Mouse (Mus musculus) kidney, adult 9 months (tissue): ENCODE results near the gene Cog6.

Experiments used
- DNase-seq: peaks from one replicate; pipeline ENCODE4 v3.0.0; 2022

Cog6 gene

GRCm38 (mm10) chr3:53016436-53017340 lies at the start of gene Cog6:
Gene Cog6 (minus strand): TSS chr3:53017237.
- peak; percentile 88 for DNase-seq

- no peak for DNase-seq
Observed at GRCm38 (mm10) chr3:53066095-53066372, 49.0 kb upstream of the Cog6 start.

- DNase-seq: no peak
Observed at GRCm38 (mm10) chr3:53065267-53066094, 48.4 kb upstream of the Cog6 start.

GRCm38 (mm10) chr3:53063423-53064147 lies 46.5 kb upstream of the Cog6 start:
- no peak for DNase-seq

- peak; percentile 21 for DNase-seq
Observed at GRCm38 (mm10) chr3:53059959-53060358, 42.9 kb upstream of the Cog6 start.

DNA sequence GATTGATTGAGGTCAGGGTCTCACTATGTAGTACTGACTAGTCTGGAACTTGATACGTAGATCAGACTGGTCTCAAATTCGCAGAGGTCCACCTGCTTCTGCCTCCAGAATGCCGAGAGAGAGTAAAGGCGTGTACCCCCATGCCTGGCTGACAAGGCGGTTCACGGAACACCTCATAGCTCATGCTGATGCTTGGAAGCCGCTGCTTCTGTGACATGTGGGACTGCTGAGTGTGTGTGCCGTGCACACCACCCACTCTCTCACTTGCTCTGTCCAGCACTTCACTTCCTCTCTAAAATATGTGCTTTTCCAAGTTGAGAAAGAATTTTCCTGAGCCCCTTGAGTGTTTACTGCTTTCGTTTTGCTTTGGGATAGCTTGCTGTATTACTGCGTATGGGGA lies 39.4 kb upstream of the Cog6 start:
- no peak for DNase-seq

- no peak for DNase-seq
Observed at GRCm38 (mm10) chr3:53052385-53052784, 35.3 kb upstream of the Cog6 start.

DNA sequence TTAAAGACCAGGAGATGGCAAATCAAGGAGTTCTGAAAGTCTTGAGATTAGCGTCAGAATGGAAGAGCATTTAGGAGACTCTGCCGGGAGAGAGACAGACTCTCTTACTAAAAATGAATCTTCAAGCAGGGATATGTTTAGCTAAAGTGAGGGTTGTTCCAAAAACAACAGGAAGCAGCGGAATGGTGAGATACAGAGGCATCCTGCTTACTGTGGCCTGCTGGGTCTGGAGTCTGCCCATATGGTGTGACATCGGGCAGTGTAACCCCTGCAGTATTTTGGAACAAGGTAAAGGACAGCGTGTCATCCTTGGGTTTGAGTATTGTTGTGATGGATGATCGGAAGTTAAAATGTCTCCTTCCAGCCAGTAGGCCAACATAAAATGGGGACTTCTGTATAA lies 29.3 kb upstream of the Cog6 start:
- DNase-seq: peak; percentile 17

DNA sequence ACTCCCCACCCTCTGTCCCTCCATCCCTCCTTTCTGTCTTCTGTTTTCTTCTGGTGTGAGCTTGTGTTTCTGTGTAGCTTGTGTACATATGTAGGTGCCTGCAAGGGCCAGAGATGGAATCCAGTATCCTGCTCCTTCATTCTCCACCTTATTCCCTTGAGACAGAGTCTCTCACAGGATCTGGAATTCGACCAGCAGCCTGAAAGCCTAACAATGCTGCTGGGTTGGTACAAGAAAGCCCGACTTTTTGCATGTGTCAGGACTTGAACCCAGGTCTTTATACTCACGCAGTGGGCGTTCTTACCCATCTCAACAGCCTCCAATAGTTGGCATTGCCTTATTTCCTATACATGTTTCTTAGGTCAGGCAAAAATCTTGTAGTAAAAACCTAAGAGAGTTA lies 28.7 kb upstream of the Cog6 start:
- no peak for DNase-seq

- DNase-seq: no peak
Observed at GRCm38 (mm10) chr3:53044682-53045299, 27.8 kb upstream of the Cog6 start.

DNA sequence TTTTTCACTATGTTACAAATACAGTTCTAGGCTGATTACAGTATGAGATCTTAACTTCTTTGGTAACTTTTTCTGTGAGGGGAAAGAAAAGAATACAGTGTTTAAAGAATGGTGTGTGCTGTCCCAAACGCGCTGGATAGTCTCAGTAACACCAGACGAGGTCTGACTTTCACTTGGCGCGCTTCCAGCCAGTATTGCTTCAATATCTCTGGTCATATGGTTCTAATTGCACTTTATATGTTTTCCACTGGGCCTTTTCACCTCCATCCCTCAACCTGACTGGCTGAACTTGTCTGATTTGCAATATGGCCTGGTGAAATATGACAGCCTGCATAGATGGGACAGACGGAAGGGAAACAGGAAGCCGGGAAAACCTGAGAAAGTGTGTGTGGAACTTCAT lies 27.2 kb upstream of the Cog6 start:
- DNase-seq: no peak

DNA sequence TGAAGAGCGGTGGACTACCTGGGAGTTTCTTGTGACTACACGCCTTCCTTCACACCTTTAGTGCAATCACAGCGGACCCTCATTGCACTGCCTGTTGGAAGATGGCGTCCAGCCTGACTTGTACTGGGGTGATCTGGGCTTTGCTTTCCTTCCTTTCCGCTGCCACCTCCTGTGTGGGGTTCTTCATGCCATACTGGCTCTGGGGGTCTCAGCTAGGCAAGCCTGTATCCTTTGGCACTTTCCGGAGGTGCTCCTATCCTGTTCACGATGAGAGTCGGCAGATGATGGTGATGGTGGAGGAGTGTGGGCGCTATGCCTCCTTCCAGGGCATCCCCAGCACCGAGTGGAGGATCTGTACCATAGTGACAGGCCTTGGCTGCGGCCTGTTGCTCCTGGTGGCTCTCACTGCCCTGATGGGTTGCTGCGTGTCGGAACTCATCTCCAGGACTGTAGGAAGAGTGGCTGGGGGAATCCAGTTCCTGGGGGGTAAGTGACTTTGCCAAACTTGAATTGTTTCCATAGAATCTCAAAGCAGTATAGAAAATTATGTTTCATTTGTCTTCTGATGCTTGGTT lies 26.3 kb upstream of the Cog6 start:
- DNase-seq: no peak

DNA sequence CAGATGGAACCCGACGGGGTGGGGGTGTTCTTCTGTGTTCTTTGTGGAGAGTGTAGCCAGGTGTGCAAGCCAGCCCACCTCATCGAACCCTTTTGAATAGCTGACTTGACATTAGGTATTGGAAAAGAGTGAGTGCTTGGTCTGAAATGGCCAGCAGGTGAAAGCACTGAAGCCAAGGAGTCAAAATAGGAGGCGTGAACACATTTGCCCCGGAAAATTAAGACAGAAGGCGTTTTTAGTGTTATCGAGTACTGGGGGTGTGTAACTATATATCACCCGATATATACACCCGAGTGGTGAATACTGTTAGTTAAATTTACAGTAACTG lies 25.2 kb upstream of the Cog6 start:
- no peak for DNase-seq

GRCm38 (mm10) chr3:53041411-53042239 lies 24.6 kb upstream of the Cog6 start, which contains the start of gene Lhfp:
Gene Lhfp (plus strand): TSS chr3:53041528.
- peak; percentile 27 for DNase-seq

- no peak for DNase-seq
Observed at GRCm38 (mm10) chr3:53040593-53041410, 23.8 kb upstream of the Cog6 start.

DNA sequence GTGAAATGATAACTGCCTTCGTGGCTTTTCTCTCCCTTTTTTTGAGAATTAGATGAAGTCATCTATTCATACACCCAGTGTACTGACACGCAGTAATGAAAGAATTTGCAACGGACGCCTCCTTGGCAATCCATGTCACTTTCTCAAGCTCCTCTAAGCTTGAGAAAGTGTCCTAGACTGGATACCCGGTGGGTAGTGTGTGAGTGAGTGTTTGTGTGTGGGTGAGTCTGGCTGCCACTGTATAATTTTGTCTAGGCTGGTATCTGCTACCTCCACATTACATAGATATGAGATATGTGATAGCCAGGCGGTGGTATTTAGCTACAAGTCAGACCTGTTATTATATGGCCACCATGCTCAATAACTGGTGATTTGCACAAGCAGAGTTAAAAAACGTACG lies 22.7 kb upstream of the Cog6 start:
- no peak for DNase-seq

DNA sequence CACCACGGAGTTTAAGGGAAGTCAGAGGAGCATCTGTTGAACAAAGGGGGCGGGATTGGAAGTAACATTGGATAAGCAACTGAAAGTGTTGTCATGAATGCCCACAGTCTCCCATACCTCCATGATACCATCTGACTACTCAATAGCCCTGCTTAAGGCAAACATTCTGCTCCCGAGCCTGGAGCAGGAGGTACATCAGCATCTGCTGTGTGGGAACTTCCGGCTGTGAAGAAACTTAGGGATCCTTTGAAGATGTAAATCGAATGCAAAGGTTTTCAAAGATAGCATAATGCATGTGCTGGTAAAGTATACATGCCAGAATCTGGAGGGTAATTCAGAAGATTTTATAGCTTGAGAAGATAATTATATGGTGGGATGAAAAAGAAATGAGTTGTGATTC lies 21.9 kb upstream of the Cog6 start:
- DNase-seq: no peak

DNA sequence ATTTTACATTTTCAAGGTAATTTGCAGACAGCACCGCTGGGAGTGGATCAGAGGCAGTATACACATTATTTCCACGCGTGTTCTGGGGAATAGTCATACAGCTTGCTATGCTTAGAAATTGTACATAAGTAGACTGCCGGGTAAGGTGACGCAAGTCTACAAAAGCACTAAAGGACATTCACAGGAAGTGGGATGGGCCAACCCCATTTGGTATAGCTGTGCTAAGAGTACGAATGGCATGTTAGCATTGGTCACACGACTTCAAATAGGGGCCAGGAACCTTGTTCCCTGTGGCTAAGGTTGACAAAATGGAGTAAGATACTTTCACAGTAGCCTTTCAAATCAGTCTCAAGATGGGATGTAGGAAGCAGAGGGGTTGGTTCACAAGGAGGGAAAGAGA lies 19.9 kb upstream of the Cog6 start:
- DNase-seq: no peak

GRCm38 (mm10) chr3:53036076-53036475 lies 19.0 kb upstream of the Cog6 start:
- no peak for DNase-seq

- DNase-seq: peak; percentile 24
Observed at GRCm38 (mm10) chr3:53033448-53033847, 16.4 kb upstream of the Cog6 start.

DNA sequence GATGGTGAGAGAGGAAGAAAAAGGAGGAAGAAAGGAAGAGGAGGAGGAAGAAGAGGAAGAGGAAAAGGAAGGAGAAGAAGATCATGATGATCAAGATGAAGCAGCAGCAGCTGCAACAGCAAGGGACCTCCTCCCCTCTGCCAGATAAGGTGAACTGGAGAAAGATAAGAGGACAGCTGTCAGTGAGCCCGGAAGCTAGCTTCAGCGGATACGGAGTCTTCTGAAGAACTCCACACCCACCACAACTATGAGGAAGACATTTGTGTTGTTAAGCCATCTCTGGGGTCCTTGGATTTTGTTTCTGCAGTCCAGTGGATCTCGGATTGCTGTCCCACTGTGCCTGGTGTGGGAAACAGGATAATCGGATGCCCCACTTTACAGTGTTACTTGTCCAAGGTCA lies 15.4 kb upstream of the Cog6 start:
- no peak for DNase-seq
